Mouse (Mus musculus) spleen, postnatal 10 days (tissue): ENCODE measurements around the gene Srd5a1.
"Not testable (repeated sequence)": the region's sequence is repeated elsewhere in the genome, so short reads cannot be mapped to it uniquely, and the experiment has no call there.

Source experiments
- DNase-seq, 2 experiments: peaks; one replicate each; pipeline ENCODE4 v3.0.0; 2021 to 2022; ENCODE audit warnings: low spot score in 2 of 2

Gene Srd5a1

GRCm38 (mm10) chr13:69576676-69577075 is 34.6 kb downstream of the Srd5a1 start:
- DNase-seq: no peak

GRCm38 (mm10) chr13:69572594-69572993 is 38.6 kb downstream of the Srd5a1 start:
- no peak for DNase-seq

DNA sequence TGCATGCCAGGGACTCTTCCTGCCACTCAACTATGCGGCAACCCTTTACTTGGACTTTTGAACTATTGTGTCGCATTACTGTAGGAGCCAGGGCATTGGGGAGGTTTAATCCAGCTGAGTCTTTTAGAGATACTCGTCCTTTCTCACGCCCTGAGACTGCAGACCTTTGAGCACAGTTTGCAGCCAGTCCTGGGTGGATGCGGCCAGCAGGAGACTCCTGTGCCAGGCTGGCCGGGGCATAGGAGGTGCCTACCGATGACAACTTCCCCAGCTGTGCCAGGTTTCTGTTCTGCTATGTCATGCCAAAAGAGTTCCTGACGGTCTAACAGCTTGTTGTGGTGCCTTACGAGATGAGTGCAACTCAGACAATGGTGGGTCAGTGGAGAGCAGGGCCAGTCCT is 42.0 kb downstream of the Srd5a1 start:
- no peak for DNase-seq

- not testable (repeated sequence) for DNase-seq
Observed at GRCm38 (mm10) chr13:69565401-69565800, 45.8 kb downstream of the Srd5a1 start.

GRCm38 (mm10) chr13:69564573-69564972 is 46.7 kb downstream of the Srd5a1 start:
- DNase-seq: no peak

- no peak for DNase-seq
Observed at GRCm38 (mm10) chr13:69563905-69564304, 47.3 kb downstream of the Srd5a1 start.

- DNase-seq: no peak
Observed at GRCm38 (mm10) chr13:69562654-69563574, 48.3 kb downstream of the Srd5a1 start.

DNA sequence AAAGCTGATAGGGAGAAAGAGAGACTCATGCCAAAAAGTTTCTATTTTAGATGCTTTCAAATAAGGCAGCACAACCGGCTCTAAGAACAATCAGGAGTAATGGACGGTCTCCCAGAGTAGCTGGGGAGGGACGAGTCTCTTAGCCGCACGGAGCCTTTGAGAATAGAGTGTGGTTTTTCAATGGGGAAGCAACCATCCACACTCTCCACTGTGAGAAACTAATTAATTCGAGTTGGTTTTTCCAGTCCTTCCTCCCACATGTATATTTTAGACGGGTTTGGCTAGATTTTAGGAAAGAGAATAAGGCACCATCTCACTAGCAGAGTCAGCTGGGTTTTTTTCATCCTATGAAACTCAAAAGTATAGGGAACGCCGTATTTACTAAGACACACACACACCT is 49.2 kb downstream of the Srd5a1 start:
- DNase-seq: no peak

DNA sequence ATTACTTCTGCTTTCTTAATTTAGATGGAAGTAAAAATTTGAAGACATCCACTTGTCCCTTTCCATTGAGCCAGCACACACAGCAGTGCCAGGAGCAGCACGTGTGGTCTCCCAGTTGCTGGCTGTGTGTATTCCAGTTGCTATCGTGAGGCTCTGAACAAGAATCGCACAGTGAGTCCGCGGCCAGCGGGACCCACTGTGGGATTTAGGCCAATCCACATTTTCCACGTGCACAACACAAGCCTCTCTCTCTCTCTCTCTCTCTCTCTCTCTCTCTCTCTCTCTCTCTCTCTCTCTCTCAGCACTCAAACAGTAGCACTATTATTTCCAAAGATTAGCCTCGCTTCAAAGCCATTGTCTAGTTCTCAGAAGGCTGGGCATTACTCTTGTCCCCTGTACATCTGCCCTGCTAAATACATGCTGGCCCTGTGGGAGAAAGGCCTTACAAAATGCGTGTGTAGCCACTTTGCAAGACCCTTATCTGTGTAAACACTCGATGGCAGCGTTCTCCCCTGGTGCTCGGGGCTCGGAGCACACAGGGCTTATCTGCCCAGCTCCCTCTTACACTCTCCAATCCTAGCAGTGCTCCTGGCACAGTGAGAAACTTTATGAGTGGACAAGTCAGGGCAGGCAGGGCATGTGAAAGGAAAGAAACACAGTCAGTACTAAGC is 51.8 kb downstream of the Srd5a1 start:
- no peak for DNase-seq

DNA sequence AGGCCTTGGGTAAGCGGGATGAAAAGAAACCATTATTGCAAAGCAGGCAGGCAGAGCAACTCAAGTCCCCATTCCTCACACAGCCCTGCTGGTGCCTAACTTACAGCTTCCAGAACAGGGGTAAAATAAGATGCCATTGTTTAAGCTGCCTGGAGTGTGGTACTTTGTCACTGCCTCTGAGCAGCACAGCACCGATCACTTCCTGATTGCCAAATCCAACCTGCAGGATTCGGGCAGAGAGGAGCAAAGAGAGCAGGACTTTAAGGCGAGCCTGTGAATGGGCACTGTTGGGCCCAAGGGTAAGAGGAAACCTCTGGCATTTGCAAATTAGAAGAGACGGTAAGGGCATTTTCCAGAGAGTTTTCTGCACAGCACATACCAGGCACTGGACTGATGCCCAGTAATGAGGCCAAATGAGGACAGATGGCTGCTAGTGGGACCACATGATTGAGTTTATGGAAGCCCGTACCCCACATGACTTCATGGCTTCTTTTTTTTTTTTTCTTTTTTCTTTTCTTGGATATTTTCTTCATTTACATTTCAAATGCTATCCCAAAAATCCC is 53.1 kb downstream of the Srd5a1 start:
- no peak for DNase-seq

GRCm38 (mm10) chr13:69556728-69557127 is 54.5 kb downstream of the Srd5a1 start:
- DNase-seq: no peak

DNA sequence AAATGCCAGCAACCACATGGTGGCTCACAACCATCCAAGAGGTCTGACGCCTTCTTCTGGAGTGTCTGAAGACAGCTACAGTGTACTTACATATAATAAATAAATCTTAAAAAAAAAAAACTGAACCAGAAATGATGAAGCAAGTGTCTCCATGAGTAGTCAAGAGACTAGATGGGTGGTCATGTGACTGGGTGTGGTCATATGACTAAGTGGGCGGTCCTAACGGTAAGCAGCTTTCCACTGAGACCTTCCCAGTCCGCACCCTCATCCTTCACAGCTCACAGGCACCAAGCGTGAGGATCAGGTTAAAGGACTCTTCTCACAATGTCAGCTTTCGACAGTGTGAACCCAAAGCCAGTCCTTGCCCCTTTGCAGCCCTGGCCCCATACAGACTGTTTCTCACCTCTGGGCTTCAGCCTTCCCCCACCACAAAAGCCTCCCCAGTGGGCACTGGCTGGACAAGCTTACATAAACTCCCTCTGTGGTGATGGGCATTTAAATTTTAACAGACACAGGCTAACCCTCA is 55.2 kb downstream of the Srd5a1 start:
- DNase-seq: no peak

DNA sequence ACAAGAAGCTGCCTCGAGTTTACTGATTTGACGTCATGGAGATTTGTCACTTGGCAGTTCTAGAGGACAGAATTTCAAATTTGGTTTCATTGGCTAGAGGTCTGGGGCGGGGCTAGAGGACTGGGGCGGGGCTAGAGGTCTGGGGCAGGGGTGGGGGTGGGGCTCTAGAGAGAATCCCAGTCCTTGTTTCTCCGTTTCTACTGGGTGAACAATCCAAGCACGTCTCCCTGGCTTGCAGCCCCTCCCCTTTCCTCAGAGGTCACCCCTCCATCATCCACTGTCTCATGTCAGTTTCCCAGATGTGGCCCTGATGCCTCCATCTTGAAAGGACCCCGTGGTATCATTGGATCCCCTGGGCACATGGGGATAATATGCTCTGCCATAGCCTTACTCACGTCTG is 56.2 kb downstream of the Srd5a1 start:
- DNase-seq: no peak

DNA sequence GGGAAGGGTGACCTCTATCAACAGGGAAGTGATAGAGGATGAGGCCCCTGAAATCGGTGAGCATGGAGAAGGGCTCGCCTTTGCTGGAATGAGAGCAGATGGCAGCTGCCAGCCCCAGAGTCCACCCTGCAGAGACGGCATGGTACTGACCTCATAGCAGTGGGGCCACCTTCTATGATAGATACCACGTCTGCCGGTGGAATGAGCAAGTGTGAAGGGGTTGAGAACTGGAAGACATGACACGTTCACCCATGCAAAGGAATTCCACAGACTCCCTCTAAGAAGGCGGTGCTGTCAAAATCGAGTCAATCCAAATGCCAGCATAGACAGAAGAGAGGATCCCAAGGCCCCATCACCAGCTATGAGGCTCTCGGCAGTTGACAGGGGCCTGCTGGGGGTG is 57.0 kb downstream of the Srd5a1 start:
- no peak for DNase-seq

DNA sequence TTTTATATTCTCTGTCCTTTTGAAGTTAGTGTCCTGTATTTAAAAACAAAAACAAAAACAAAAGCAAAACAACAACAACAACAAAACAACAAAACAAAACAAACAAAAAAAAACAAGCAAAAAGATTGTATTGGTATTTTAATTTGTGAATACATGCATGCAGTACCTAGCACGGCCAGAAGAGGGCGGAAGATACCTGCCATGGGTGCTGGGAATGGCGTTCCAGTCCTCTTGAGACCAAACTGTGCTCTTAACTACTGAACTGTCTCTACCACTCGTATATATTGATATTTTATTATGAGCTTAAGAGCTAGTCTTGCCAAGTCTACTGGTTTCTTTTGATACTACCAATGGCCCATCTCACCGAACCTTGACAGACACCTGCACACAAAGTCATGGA is 58.2 kb downstream of the Srd5a1 start:
- peak in 1 of 2 experiments; percentile 61 for DNase-seq

- DNase-seq: no peak
Observed at GRCm38 (mm10) chr13:69550831-69551230, 60.4 kb downstream of the Srd5a1 start.

DNA sequence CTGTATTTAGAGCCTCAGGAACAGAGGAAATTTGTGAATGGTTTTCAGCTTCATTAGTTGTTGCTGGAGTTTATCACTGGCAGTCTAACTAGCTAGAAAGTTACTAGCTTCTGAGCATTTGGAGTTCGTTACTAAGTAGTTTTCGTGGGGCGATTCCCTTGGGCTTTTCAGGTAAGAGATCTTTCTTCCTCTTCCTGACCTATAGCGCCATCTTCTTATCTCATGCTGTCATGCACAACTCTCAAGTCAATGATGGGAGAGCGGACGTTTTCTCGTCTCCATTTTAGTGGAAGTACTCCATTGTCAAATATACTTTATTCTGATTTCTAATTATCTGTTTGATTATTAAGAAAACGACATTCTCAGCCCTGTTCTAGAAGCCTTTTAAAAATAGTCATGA is 61.3 kb downstream of the Srd5a1 start:
- DNase-seq: no peak

DNA sequence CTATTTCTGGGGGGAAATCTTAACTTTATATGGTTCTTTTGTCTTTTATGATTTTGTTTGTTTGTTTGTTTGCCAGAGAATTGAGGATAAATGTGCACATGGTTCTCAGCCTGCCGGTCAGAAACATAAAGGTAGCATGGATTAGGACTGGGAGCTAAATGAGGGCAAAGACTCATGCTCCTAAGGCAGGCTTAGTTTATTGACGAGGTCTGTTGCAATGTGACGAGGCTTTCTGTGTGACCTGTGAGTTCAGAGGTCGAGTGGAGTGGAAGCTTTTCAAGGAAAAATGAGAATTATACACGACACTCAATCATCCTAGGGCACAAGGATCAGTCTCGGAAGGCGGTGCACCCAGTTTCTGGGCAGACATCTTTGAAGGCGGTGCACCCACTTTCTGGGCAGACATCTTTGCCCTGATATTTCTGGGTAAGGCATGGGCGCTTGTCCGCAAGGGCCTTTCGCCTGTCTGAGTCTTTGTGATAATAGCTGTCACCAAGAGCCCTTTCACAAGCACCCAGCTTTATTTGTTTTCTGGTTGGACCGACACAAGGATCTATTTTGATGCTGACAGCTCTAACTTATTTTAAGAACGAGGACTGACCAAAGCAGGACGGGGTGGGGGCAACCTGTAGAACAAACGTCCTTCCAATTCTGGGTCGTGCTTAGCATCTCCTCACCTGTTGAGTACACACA is 63.6 kb downstream of the Srd5a1 start:
- no peak for DNase-seq

- peak in 1 of 2 experiments; percentile 70 for DNase-seq
Observed at GRCm38 (mm10) chr13:69545019-69545418, 66.2 kb downstream of the Srd5a1 start.

- no peak for DNase-seq
Observed at GRCm38 (mm10) chr13:69543595-69543994, 67.6 kb downstream of the Srd5a1 start.

DNA sequence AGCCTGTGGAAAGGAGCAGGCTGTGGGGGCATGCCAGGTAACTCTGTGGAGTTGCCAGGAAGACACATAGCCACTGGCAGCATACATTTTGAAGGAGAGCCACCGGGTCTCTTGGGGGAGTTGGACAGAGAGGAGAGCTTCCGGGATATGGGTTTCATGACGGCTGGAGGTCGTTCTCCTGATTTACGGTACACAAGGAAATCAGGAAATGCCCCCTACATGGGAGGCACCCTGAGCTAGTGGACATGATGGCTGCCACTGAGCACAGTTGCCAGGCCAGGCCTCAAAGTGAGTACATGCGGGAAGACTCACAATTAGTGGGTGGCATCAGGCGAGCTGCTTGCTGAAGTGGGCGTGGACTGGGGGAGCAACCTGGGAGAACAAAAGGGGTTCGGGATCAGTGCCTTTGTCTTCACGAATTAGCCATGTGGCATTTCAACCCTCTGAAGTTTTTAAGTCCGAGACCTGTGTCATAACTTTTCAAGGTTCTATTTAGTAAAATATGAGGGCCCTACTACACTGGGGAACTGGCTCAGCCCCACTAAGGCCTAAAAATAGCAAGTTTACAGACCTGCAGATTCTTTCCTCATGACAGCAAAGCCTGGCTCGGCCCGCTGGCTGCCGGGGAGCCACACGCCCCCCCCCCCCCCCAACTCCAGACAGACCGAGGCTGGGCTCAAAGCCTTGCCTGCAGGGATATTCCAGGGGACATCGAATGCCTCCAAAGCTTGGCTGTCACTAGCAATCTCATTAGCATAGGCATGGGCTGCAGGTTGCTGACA is 68.5 kb downstream of the Srd5a1 start:
- DNase-seq: no peak
